Mouse (Mus musculus) v-Abl transformed pro-B cells (cell line): ENCODE data around the gene Zfp219.

ENCODE experiments used
- in situ Hi-C, 2 experiments: fragments of 400-800 bp; cut with MboI; formaldehyde crosslinking; loops; one replicate each; pipeline ENCODE4 v1.15.1; 2025; ENCODE audit not compliant: unreplicated experiment in 2 of 2

The Zfp219 gene

GRCm38 (mm10) chr14:52008321-52009203 is 12.0 kb downstream of the Zfp219 start:
- in situ Hi-C loops = loop anchor here (25.0 kb wide), 3 partner anchors 246 to 921 kb away; partner anchors contain the start of genes Ang (in 1 of the 2), Ang4 (in 1 of the 2), Eddm3b (in 1 of the 2) and Rnase4 (in 1 of the 2)

DNA sequence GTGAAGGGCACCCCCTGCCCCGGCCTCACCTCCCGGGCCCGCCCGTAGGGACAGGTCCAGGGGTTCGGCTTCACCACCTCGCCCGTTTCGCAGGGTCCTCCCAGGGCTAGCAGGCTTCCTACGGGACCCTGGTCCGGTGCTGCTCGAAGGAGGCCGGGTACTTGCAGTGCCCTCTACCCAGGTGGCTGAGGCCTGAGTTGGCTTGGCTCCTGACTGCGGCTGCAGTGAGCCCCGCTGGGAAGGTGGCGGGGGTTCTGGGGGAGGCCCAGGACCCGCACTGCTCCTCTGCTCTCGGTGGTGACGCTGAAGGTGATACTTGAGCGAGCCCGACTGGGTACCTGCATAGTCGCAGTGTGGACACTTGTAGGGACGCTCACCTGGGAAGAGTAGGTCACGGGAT is 13.8 kb downstream of the Zfp219 start:
- in situ Hi-C loops = loop anchor here (25.0 kb wide), 3 partner anchors 244 to 919 kb away; partner anchors contain the start of genes Ang (in 1 of the 2), Ang4 (in 1 of the 2), Eddm3b (in 1 of the 2) and Rnase4 (in 1 of the 2)

DNA sequence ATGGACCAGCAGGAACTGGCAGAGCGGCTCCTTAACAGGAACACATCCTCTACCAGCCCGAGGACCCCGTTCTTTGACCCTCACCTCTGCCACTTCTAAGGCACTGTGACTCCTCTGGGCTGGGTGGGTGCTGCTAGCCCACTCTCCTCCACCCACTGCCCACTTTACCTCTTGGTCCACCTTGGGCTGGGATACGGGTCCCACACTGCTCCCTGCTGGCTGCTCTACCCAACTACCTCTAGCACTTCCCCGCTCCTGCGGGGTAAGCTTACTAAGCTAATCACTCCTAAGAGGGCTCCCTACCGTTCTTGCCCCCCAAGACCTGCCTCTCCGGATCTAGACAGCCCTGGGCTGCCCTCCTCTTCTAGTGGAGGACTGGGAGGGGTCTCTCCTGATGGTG is 14.3 kb downstream of the Zfp219 start:
- in situ Hi-C loops = loop anchor here (25.0 kb wide), 3 partner anchors 244 to 919 kb away; partner anchors contain the start of genes Ang (in 1 of the 2), Ang4 (in 1 of the 2), Eddm3b (in 1 of the 2) and Rnase4 (in 1 of the 2)

DNA sequence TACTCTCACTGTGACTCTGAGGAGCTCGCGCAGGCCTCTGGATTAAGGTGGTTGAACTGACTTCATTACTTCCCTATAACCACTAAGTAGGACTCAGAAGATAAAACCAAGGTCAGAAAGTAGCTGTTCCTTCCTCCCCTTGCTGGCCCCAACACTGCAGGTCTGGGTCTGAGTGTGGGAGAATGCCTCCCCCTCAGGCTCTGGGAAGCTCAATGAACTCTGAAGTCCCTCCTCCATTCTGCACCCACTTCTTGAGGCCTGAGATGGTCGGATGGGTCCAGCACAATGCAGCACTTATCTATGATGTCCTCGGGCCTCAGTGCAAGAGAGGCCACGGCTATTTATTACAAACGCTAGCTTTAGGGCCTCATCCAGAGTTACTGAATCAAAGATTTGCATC is 14.9 kb downstream of the Zfp219 start:
- in situ Hi-C loops = loop anchor here (25.0 kb wide), 3 partner anchors 243 to 918 kb away; partner anchors contain the start of genes Ang (in 1 of the 2), Ang4 (in 1 of the 2), Eddm3b (in 1 of the 2) and Rnase4 (in 1 of the 2)

DNA sequence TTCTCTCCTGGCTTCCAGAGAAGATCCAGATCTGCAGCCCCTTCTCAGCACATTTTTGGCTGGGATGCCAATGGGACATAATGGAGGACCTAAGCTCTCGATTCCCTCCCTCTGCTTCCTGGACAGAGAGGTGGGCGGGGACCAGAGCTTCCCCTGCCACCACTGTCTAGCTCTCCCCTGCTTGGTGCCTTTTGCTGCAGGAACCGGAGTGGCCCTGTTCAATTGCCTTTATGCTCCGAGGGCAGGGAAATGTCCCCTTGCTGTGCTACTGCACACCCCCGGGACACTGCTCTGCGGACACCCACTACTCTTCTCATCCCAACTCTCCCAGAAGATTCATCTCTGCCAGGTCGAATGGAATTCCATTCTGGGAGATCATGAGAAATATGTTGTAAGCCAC is 15.4 kb downstream of the Zfp219 start:
- in situ Hi-C loops = loop anchor here (25.0 kb wide), 3 partner anchors 243 to 918 kb away; partner anchors contain the start of genes Ang (in 1 of the 2), Ang4 (in 1 of the 2), Eddm3b (in 1 of the 2) and Rnase4 (in 1 of the 2)

- in situ Hi-C loops = loop anchor here (25.0 kb wide), 3 partner anchors 242 to 917 kb away; partner anchors contain the start of genes Ang (in 1 of the 2), Ang4 (in 1 of the 2), Eddm3b (in 1 of the 2) and Rnase4 (in 1 of the 2)
These were observed 16.5 kb downstream of the Zfp219 start for GRCm38 (mm10) chr14:52003981-52004495.

GRCm38 (mm10) chr14:51997483-51997882 is 23.1 kb downstream of the Zfp219 start:
- in situ Hi-C loops = no loop called here

- in situ Hi-C loops = no loop called here
These were observed 23.7 kb downstream of the Zfp219 start for GRCm38 (mm10) chr14:51996866-51997265.

DNA sequence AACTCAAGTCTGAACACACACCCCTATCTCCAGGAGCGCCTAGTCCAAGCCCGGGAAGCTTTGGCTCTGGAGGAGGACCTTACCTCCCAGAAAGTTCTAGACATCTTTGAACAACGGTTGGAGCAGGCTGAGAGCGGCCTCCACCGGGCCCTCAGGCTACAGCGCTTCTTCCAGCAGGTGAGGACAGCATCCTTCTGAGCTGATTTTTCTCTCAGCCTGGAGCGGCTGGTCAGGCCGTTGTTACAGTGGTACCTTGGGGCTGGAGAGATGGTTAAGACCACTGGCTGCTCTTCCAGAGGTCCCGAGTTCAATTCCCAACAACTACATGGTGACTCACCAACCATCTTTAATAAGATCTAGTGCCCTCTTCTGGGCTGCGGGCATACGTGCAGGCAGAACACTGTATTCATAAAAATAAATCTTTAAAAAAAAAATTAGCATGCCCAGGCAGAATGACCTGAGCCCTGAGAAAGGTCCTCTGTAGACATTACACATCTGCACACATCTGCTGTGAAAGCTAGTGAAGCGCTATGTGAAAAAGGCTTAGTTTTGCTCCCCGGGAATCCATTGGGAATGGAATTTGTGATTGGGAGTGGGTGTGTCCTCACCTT is 24.2 kb downstream of the Zfp219 start:
- in situ Hi-C loops = no loop called here

DNA sequence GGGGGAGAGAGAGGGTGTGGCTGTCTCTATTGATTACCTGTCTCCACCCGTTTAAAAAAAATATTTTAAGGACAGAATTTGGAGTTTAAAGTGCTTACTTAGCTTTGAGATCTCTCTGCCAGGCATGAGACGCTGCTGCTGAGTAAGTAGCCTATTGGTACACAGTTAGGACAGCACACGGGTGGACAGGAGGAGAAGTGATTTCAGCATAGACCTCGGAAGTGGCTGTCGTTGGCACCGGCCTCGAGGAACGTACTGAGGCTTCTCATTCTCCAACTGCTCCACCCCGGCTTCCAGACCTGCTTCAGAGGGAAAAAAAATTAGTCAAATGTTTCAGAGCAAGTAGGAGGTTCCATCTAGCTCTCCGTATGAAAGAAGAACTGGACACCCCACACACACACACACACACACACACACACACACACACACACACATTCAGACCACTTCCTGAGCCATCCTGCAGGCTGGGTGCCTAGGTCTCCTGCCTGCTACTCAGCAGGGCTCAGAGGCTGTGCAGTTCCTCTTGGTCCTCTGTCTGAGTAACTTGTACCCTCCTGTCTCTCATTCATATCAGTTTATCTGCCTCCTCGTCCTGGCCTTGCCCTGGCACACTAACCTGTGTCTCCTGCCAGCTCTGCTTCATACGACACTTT is 25.2 kb downstream of the Zfp219 start:
- in situ Hi-C loops = no loop called here

GRCm38 (mm10) chr14:51994453-51994852 is 26.1 kb downstream of the Zfp219 start:
- in situ Hi-C loops = no loop called here

GRCm38 (mm10) chr14:51989461-51989970 is 31.0 kb downstream of the Zfp219 start:
- in situ Hi-C loops = no loop called here

- in situ Hi-C loops = no loop called here
These were observed 31.8 kb downstream of the Zfp219 start for GRCm38 (mm10) chr14:51988731-51989130.

GRCm38 (mm10) chr14:51987177-51987576 is 33.4 kb downstream of the Zfp219 start:
- in situ Hi-C loops = no loop called here

GRCm38 (mm10) chr14:51986153-51986505 is 34.4 kb downstream of the Zfp219 start:
- in situ Hi-C loops = no loop called here

GRCm38 (mm10) chr14:51985301-51986152 is 35.0 kb downstream of the Zfp219 start:
- in situ Hi-C loops = no loop called here

DNA sequence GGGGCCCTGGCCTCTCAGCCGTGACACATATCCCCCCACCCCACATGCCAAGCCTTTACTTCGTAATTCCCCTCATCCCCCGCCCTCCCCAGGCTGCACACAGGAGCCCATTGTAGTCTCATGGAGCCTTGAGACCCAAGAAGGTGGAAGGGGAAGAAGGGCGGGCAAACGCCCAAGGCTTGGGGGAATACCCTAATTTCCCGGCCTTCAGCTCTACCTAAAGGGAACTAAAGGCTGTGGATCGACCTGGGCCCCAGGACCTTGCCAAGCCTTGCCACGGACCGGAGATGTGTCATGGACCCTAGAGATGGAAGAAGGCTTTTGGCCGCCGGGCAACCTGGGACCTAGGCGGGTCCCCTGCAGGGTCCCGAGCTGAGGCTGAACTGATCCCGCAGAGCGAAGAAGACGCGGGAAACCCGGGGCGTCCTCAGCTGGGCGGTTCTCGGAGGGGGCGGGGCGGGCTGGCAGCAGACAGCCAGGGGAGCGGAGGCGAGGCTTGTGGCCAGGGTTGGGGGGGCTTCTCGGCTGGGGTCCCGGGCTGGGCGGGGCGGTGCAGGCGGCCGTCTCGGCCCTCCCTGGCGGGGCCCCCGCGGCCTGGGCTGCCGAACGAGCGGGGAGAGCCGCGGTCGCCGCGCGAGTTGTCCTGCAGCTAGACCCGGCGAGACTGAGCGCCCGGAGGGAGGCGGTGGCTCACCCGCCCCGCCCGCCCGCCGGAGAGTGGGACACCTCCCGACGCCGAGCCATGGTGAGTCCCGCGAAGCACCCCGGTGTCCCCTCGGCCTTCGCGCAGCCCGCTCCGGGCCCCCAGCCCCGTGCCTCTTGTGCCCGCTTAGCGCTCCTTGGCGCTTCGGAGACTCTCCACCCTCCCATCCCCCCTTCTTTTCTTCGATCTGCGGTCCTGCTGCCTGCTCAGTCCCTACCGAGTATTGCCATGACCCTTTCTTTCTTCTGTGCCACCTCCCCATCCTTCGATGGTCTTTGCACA is 36.0 kb downstream of the Zfp219 start, which contains the start of gene Arhgef40:
TSS of gene Arhgef40 (plus strand) at position 473 of the 985 bp plus-strand sequence.
- in situ Hi-C loops = no loop called here

- in situ Hi-C loops = no loop called here
These were observed 36.7 kb downstream of the Zfp219 start for GRCm38 (mm10) chr14:51983855-51984246.
